Mouse (Mus musculus): ENCODE results near the gene Rab33b. TPM values are rescaled to one million over a fixed set of nuclear protein-coding genes. Genes with fewer than 3 reads are reported as not detected.

Rab33b gene
- polyA plus RNA-seq, 1 experiment = 30.2 TPM

- no peak for DNase-seq (ENCODE audit: low spot score)
These were observed 28.3 kb downstream of the Rab33b start for GRCm38 (mm10) chr3:51511983-51512382.

DNA sequence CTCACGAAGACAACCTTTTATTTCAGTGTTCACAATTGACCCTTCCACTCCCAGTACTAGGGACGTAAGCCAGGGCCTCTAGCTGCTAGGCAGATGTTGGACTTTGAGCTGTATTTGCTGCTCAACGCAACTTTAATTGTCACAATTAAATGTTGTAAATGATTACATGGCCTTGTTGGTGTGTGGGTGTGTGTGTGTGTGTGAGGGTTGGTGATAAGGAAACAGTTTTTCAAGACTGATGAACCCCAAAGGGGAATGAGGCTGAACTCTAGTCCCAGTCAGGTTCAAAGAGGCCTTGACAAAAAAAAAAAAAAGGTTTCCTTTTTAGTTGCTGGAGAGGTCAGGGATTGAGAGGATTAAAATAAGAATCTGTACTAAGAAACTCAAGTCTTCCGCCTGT is 33.7 kb downstream of the Rab33b start:
- no peak for DNase-seq (ENCODE audit: low spot score)

DNA sequence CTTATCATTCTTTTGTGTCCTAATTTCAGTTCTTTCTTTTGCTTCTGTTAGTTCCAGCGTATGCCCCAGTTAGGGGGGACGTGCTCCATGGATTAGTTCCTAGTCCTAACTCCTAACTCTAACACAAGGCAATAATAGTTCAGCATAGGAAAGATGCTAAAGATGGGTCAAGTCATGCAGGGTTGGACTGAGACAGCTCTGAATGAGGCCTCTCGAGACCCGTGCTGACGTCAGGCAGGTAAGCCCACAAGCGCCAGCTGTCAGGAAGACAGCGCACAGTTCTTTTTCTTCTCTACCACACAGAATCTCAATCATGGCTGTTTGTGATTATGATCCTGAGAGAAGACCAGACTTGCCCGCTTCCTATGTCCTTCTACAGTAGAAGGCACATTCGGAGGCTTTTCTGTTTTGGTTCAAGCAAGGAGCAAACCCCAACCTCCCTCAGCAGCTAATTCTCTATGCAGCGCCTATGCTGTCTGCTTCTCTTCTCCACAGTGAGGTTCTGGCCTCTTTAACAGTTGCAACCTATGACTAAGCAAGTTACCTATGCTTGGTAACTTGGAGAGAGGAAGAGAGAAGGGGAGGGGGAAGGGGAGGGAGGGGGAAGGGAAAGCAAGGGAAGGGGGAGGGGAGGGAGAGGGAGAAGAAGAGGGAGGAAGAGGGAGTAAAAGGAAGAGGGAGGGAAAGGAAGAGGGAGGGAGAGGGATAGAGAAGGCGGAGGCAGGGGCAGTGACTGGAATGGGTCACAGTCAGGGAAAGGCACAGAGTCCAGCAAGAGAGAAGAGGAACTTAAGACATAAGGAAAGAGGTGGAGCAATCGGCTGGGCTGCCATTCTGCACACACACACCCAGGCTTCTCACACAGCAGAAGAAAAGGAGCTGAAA is 34.4 kb downstream of the Rab33b start:
- no peak for DNase-seq (ENCODE audit: low spot score)

- no peak for DNase-seq (ENCODE audit: low spot score)
These were observed 35.0 kb downstream of the Rab33b start for GRCm38 (mm10) chr3:51518763-51519121.

DNA sequence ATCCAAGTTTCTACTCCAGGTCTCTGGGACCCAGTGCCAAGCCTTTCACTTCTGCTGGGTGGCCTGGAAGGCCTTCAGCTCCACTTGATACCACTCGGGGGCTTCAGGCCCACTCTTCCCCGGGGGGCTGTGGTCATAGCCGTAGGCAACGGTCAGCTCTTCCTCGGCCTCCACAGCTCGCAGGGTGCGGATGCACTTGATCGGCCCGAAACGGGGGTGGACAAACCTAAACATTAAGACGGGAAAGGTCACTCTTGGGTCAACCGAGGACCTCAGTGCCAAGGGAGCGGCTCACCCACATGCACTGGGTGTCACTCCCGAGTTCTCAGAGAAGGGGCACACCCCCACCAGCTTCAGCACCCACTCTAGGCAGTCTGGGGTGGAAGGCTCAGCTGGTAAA is 37.5 kb downstream of the Rab33b start:
- no peak for DNase-seq (ENCODE audit: low spot score)

DNA sequence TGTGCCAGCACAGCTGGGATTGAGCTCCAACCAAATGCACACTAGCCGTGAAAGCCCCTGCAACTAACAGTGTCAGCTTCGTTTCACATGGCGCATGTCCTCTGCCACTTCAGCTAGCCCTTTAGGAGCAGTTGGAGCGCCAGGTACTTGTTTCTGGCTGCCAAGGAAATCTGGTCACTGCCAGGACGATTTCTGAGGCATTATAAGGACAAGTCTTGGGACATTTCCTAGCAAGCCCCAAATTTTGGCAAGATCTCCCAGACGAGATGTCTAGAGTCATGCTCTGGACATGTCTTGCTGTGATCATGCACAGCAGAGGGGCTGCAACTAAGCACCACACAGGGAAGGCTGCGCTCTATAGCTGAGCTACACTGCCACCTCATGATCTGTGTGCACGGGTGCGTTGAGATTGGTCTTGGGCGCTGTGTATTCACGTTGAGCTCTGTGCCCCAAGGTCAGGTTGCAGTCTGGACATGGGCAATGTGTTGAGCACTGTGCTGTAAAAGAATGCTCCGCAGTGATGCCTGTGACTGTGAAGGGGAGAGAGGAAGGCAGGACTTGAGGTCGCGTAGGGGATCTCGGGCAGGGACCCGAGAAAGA is 41.6 kb downstream of the Rab33b start:
- DNase-seq (ENCODE audit: low spot score) = no peak

GRCm38 (mm10) chr3:51526891-51527290 is 43.2 kb downstream of the Rab33b start:
- DNase-seq (ENCODE audit: low spot score) = no peak

GRCm38 (mm10) chr3:51531473-51532281 is 48.0 kb downstream of the Rab33b start:
- no peak for DNase-seq (ENCODE audit: low spot score)

GRCm38 (mm10) chr3:51532282-51532620 is 48.5 kb downstream of the Rab33b start:
- DNase-seq (ENCODE audit: low spot score) = no peak

- DNase-seq (ENCODE audit: low spot score) = no peak
These were observed 49.9 kb downstream of the Rab33b start for GRCm38 (mm10) chr3:51533573-51533972.

GRCm38 (mm10) chr3:51534013-51534412 is 50.3 kb downstream of the Rab33b start:
- no peak for DNase-seq (ENCODE audit: low spot score)

DNA sequence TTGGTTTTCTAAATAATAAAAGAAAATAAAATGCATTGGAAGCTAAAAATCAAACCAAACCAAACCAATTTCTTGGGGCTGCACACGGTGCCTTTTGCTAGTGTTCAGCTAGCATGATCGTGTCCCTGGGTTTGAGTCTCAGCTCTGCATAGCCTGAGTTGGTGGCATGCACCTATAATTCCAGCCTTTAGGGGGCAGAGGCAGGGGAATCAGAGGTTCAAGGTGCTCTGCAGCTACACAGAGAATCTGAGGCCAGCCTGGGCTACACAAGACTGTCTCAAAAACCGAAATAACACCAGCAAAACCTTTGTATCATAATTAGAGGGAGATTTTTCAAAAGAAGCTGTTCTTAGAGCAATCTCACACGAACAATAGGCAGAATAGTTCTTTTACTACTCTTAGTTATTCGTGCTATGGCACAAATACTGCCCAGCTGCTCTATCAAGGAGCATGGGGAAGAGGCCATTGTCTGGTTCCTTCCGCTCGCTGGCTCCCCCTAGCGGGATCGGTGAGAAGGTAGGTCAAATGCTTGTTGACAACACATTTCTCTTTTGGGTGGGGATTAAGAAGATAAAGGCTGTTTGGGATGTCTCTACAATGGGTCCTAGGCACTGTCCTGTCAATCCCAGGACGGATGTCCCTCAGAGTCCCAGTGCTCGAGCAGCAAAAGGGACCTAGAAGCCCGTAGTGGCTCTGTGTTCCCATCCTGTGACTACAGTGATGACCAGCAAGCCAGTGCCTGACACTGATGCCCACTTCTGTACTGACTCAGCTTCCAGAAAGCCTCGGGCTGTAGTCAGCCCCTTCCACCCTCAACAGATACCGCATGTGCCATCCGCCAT is 56.1 kb downstream of the Rab33b start:
- DNase-seq (ENCODE audit: low spot score) = peak; percentile 68

GRCm38 (mm10) chr3:51540659-51541058 is 56.9 kb downstream of the Rab33b start:
- no peak for DNase-seq (ENCODE audit: low spot score)

GRCm38 (mm10) chr3:51544442-51545128 is 60.9 kb downstream of the Rab33b start:
- DNase-seq (ENCODE audit: low spot score) = no peak

Other genes starting within 250 kb of the Rab33b start
- gene Elf2, start 143.3 kb upstream of the Rab33b start, polyA plus RNA-seq (2012; rRNA removed) = 52.0 and 53.9 TPM in 2 replicates
- gene Mgarp, start 87.2 kb upstream of the Rab33b start, polyA plus RNA-seq (2012; rRNA removed) = 2.9 and 3.6 TPM in 2 replicates
- gene Ndufc1, start 74.9 kb upstream of the Rab33b start, polyA plus RNA-seq (2012; rRNA removed) = 295 and 320 TPM in 2 replicates
- gene Naa15, start 68.8 kb upstream of the Rab33b start, polyA plus RNA-seq (2012; rRNA removed) = 21.1 and 22.9 TPM in 2 replicates
- 41.5 and 63.2 TPM in 2 replicates for gene Setd7, start 77.0 kb downstream of the Rab33b start, polyA plus RNA-seq (2012; rRNA removed)
- 16.9 and 32.1 TPM in 2 replicates for gene Mgst2, start 176.4 kb downstream of the Rab33b start, polyA plus RNA-seq (2012; rRNA removed)